Mouse (Mus musculus) thymus, adult 2 months (tissue): ENCODE measurements around the gene Morn5. TPM values are rescaled to one million over a fixed set of nuclear protein-coding genes. Genes with fewer than 3 reads are reported as not detected.

Source experiments
- DNase-seq: peaks from one replicate; pipeline ENCODE4 v3.0.0; 2021
- H3K27ac ChIP-seq: fragments of 200-500 bp; 2 replicates; pipeline ENCODE4 v1.5.1; 2012; ENCODE audit warnings: low read length, control low read depth; ENCODE audit not compliant: control insufficient read depth, insufficient read depth
- H3K27me3 ChIP-seq: fragments of 200-500 bp; 2 replicates; pipeline ENCODE4 v1.6.1; 2012; ENCODE audit warnings: mild to moderate bottlenecking, low read length, moderate library complexity, mixed read lengths; ENCODE audit not compliant: control insufficient read depth, insufficient read depth
- H3K36me3 ChIP-seq: fragments of 200-500 bp; 2 replicates; pipeline ENCODE4 v1.6.1; 2012; ENCODE audit warnings: mild to moderate bottlenecking, low read length, moderate library complexity; ENCODE audit not compliant: control insufficient read depth, insufficient read depth
- H3K4me1 ChIP-seq: fragments of 200-500 bp; replicated peaks from 2 replicates; pipeline ENCODE4 v1.6.1; 2012; ENCODE audit warnings: low read length; ENCODE audit not compliant: control insufficient read depth, insufficient read depth
- H3K4me3 ChIP-seq: fragments of 200-500 bp; 2 replicates; pipeline ENCODE4 v1.5.1; 2012; ENCODE audit warnings: mild to moderate bottlenecking, low read length, control low read depth, moderate library complexity; ENCODE audit not compliant: control insufficient read depth, insufficient read depth
- CTCF ChIP-seq: fragments of 200-500 bp; IDR thresholded peaks from 2 replicates; pipeline ENCODE4 v1.5.1; 2012; ENCODE audit warnings: mild to moderate bottlenecking, control low read depth, low read length, moderate library complexity, borderline replicate concordance; ENCODE audit not compliant: control insufficient read depth, poor library complexity, insufficient read depth; ENCODE audit errors: extremely low read depth
- POLR2A ChIP-seq: fragments of 200-500 bp; IDR thresholded peaks from 2 replicates; pipeline ENCODE4 v1.6.1; 2012; ENCODE audit warnings: mild to moderate bottlenecking, low read length, control low read depth, moderate library complexity; ENCODE audit not compliant: control insufficient read depth, poor library complexity, insufficient read depth; ENCODE audit errors: extremely low read depth
- WGBS: fragments of 180-500 bp; shearing (Covaris S2); methylation state at CpG from one replicate; pipeline ENCODE4 v1.1.7; 2018; 5-methylcytosine and 5-hydroxymethylcytosine counted together
- polyA plus RNA-seq: library from polyadenylated mRNA; depleted of rRNA; stranded (reverse); fragments of >200 nt; gene quantifications from 2 replicates; pipeline ENCODE4 v1.2.3, GENCODE M21; 2012

Morn5 gene
- polyA plus RNA-seq, 1 experiment: 0.26 TPM

GRCm38 (mm10) chr2:36034898-36035297 is 14.4 kb upstream of the Morn5 start:
- DNase-seq: no peak
- 58% methylated on average over 7 of the region's 7 CpGs for WGBS
- Histone ChIP-seq H3K36me3 (peaks cover 32% of the 10 kb centered on the region), H3K4me1 (no peaks in the 10 kb centered on the region), H3K27ac (no peak overlapping the region), H3K27me3 (no peaks in the 10 kb centered on the region), H3K4me3 (no peak overlapping the region)
- TF ChIP-seq CTCF: no peak
- no peak for TF ChIP-seq POLR2A

- no peaks in the 10 kb centered on the region for H3K4me1 ChIP-seq
- H3K4me3 ChIP-seq: no peak overlapping the region
- TF ChIP-seq CTCF (no peak), POLR2A (no peak)
- peaks cover 32% of the 10 kb centered on the region for H3K36me3 ChIP-seq
- no peak for DNase-seq
- 62% methylated on average over 11 of the region's 11 CpGs for WGBS
- no peak overlapping the region for H3K27ac ChIP-seq
- no peaks in the 10 kb centered on the region for H3K27me3 ChIP-seq
Measured at GRCm38 (mm10) chr2:36035413-36036081, 13.7 kb upstream of the Morn5 start.

GRCm38 (mm10) chr2:36039297-36039985 is 9.8 kb upstream of the Morn5 start:
- TF ChIP-seq POLR2A (no peak), CTCF (no peak)
- 93% methylated on average over 7 of the region's 7 CpGs for WGBS
- DNase-seq: no peak
- Histone ChIP-seq H3K27me3 (no peaks in the 10 kb centered on the region), H3K4me1 (no peaks in the 10 kb centered on the region), H3K27ac (no peak overlapping the region), H3K36me3 (peaks cover 37% of the 10 kb centered on the region), H3K4me3 (no peak overlapping the region)

GRCm38 (mm10) chr2:36040872-36041271 is 8.4 kb upstream of the Morn5 start:
- no peaks in the 10 kb centered on the region for H3K4me1 ChIP-seq
- H3K36me3 ChIP-seq: peaks cover 35% of the 10 kb centered on the region

GRCm38 (mm10) chr2:36048164-36048563 is 1.1 kb upstream of the Morn5 start:
- Histone ChIP-seq H3K4me3 (no peak overlapping the region), H3K4me1 (peaks cover 10% of the 10 kb centered on the region), H3K27me3 (no peaks in the 10 kb centered on the region), H3K36me3 (0 out of 2 replicates have a peak, but pooled peaks cover 4% of the 10 kb centered on the region), H3K27ac (no peak overlapping the region)
- TF ChIP-seq CTCF: no peak
- 60% methylated on average over 8 of the region's 8 CpGs for WGBS
- DNase-seq: no peak

More at GRCm38 (mm10) chr2:36040872-36041271, 8.4 kb upstream of the Morn5 start:
- Histone ChIP-seq H3K27ac (no peak overlapping the region), H3K27me3 (no peaks in the 10 kb centered on the region), H3K4me3 (no peak overlapping the region)
- WGBS: 57% methylated on average over 1 of the region's 1 CpGs
- DNase-seq: no peak
- TF ChIP-seq CTCF (no peak), POLR2A (no peak)

GRCm38 (mm10) chr2:36049567-36049954 is 303 bp downstream of the Morn5 start:
- DNase-seq: no peak
- H3K4me1 ChIP-seq: peaks cover 10% of the 10 kb centered on the region
- H3K4me3 ChIP-seq: no peak overlapping the region
- WGBS: 46% methylated on average over 10 of the region's 10 CpGs
- no peaks in the 10 kb centered on the region for H3K27me3 ChIP-seq
- H3K27ac ChIP-seq: no peak overlapping the region
- H3K36me3 ChIP-seq: no peaks in the 10 kb centered on the region
- TF ChIP-seq POLR2A: no peak
- TF ChIP-seq CTCF: no peak
